Mouse (Mus musculus) adrenal gland, adult (tissue): Measurements from ENCODE around the gene Aunip.
A peak's percentile ranks its signal among the peaks of the same experiment; 100 is the strongest.

Experiments used
- DNase-seq, 2 experiments: peaks; one replicate each; pipeline ENCODE4 v3.0.0; 2022 to 2023; ENCODE audit warnings: low spot score in 1 of 2; ENCODE audit not compliant: inconsistent age in 2 of 2

Gene Aunip

GRCm38 (mm10) chr4:134514309-134514930, 3.6 kb downstream of the Aunip start:
- peak in 1 of 2 experiments; percentile 77 for DNase-seq

- peak; percentile 44 to 77 for DNase-seq
Measured at GRCm38 (mm10) chr4:134515614-134516013, 4.8 kb downstream of the Aunip start.

GRCm38 (mm10) chr4:134516981-134517380, 6.2 kb downstream of the Aunip start:
- DNase-seq = peak; percentile 83 to 92

- DNase-seq = peak in 1 of 2 experiments; percentile 57
Measured at GRCm38 (mm10) chr4:134517719-134518118, 6.9 kb downstream of the Aunip start.

- DNase-seq = no peak
Measured at GRCm38 (mm10) chr4:134518541-134518940, 7.7 kb downstream of the Aunip start.

GRCm38 (mm10) chr4:134519281-134519680, 8.5 kb downstream of the Aunip start:
- no peak for DNase-seq

- peak in 1 of 2 experiments; percentile 75 for DNase-seq
Measured at GRCm38 (mm10) chr4:134523447-134523846, 12.6 kb downstream of the Aunip start.

- DNase-seq = no peak
Measured at GRCm38 (mm10) chr4:134525806-134526205, 15.0 kb downstream of the Aunip start.

GRCm38 (mm10) chr4:134526220-134526619, 15.4 kb downstream of the Aunip start:
- no peak for DNase-seq

GRCm38 (mm10) chr4:134532928-134533327, 22.1 kb downstream of the Aunip start:
- DNase-seq = no peak

GRCm38 (mm10) chr4:134533421-134533820, 22.6 kb downstream of the Aunip start:
- no peak for DNase-seq

GRCm38 (mm10) chr4:134534124-134534886, 23.5 kb downstream of the Aunip start:
- DNase-seq = peak; percentile 82 to 92

- peak; percentile 99 for DNase-seq
Measured at GRCm38 (mm10) chr4:134534932-134535786, 24.4 kb downstream of the Aunip start, which contains the start of gene Mtfr1l. Mtfr1l (minus strand) TSS chr4:134535387.

- DNase-seq = peak; percentile 74 to 88
Measured at GRCm38 (mm10) chr4:134535787-134536151, 25.0 kb downstream of the Aunip start.

- DNase-seq = peak in 1 of 2 experiments; percentile 37
Measured at GRCm38 (mm10) chr4:134538997-134539580, 28.3 kb downstream of the Aunip start.

GRCm38 (mm10) chr4:134542726-134543125, 31.9 kb downstream of the Aunip start:
- no peak for DNase-seq

GRCm38 (mm10) chr4:134543261-134543660, 32.5 kb downstream of the Aunip start:
- DNase-seq = peak; percentile 92 to 97

GRCm38 (mm10) chr4:134546814-134547705, 36.3 kb downstream of the Aunip start:
- peak in 1 of 2 experiments; percentile 68 for DNase-seq

GRCm38 (mm10) chr4:134548169-134548938, 37.6 kb downstream of the Aunip start:
- peak in 1 of 2 experiments; percentile 53 for DNase-seq
